Mouse (Mus musculus) ovary, adult 10 weeks (tissue): ENCODE data around the gene Cxcr2. TPM values are rescaled to one million over a fixed set of nuclear protein-coding genes. Genes with fewer than 3 reads are reported as not detected.

ENCODE experiments used
- polyA plus RNA-seq: library from polyadenylated mRNA; stranded (reverse); fragments of 350-450 nt; fragmentation: Illumina TruSeq; extraction: RNeasy Lipid Tissue Mini Kit (QIAGEN cat#74804); gene quantifications from one replicate; pipeline ENCODE4 v1.2.3, GENCODE M21; 2014

Cxcr2 gene
- polyA plus RNA-seq: 0.14 TPM

DNA sequence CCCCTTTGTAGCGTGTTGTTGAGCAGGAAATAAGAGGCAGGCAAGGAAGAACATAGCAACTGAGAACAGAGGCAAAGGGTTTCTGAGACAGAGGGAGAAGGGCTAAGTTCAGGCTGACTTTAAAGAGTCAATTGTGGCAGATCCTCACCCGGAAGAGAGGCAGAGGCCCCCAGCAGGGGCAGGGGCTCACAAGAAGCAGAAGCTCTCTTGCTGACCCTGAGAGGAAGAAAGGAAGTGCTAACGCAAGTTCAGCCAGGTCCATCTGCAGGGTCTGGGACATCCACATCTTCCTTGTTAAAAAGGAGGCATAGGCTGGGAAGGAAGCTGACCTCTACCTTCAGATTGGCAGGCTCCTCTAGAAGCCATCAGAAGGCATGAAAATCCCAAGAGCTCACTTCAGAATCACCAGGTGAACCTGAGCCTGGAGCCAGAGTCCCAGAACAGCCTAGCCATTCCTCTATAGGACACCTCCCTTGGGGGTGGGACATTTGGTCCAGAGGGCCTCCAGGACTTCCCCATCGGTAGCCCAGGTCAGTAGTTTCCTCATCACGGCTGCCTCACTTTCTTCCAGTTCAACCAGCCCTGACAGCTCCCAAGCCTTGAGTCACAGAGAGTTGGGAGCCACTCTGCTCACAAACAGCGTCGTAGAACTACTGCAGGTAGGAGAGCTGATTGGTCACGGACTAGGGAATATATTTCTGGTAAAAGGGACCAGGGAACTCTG, at the start of gene Cxcr2:
Cxcr2 (plus strand) TSS at position 529 of the 724 bp plus-strand sequence.

DNA sequence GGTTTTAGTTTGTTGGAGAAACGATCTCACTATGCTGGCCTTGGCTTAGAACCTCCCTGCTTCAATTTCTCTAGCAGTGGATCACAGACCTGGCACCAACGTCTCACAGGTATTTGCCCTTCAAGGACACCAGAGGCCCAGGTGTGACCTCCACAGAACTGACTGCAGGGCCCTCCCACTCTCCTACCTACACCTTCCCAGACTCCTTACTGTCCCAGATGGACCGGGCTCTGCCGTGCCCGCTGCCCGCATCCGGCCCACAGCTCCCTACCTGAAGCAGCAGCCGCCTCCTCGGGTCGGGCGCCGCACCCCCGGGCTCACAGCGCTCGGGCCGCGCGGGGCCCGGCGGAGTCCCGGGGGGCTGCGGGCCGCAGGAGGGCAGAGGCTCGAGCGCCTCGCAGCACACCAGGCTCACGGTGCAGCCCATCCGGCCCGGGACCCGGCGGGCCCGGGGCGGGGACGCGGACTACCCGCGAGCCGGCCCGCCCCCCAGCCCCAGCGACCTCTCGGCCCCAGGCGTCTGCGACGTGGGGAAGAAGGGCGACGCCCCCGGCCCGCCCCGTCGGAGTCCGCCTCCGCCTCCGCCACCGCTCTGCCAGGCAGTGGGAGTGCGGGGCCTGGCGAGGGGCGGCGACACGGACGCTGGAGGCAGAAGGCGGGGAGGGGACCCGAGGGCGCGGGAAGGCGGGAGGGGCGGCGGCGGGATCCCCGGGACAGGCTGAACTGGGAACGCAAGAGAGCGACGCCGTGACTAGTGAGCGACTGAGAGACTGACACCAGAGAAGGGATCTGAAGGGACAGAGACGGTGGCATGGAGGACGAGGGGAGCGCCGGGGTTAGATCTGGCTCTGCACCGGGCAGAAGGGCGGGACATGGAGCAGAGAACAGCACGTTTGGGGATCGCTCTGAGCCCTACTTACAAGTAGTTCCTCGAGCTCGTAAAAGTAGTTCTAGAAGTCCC, 29.5 kb upstream of the Cxcr2 start, which contains the start of gene Tns1:
Tns1 (minus strand) TSS at position 429 of the 961 bp plus-strand sequence.

DNA sequence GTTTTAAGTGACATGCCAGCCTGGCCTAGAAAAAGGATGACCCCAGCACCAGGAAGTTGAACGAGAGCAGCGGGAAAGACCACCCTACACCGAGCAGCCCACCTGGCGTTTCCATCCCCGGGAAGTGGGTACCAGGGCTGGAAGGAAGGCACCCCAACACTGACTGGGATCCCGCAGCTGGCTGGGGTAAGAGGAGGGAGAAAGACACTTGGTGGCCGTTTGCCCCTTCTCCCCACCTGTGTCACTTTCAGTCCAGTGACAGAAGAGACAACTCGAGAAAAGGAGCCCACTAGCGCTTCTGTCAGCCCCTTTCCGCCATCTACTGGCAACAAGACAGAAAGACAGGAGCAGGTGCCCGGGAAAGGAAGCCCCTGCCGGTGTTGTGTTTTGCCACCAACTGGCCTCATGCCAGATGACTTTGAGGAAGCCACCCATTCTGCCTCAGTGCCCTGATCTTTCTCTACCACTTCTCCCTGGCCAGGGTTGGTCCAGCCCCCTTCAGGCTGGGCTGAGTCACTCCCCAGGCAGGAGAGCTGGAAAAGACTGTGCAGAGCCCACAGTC, 28.7 kb upstream of the Cxcr2 start, which contains the start of gene Rufy4:
Rufy4 (plus strand) TSS at position 551 of the 562 bp plus-strand sequence.

DNA sequence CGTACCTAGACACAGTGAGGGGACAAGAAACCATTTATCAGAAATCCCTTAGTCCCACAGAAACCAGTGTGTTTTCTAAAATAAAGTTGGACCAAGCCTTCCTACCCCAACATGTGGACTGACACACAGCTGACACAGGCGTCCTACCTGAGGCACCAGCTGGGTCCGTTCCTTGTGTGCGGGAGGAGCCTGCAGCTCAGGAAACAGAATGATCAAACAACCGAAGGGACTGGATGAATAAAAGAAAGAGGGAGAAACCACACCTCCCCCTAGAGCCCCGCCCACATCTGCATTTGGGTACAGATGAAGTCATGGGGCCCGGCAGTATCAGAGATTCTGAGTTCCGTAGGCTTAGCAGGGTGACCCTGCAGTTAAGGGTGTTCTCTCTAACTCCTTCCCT, 40.7 kb downstream of the Cxcr2 start, which contains the start of gene Cxcr1:
Cxcr1 (minus strand) TSS at position 187 of the 400 bp plus-strand sequence.

Other genes starting within 250 kb of the Cxcr2 start
- gene Tns1, start 29.5 kb upstream of the Cxcr2 start, polyA plus RNA-seq: 21.1 TPM
- gene Rufy4, start 28.4 kb upstream of the Cxcr2 start, polyA plus RNA-seq: not detected
- not detected for gene Cxcr1, start 40.6 kb downstream of the Cxcr2 start, polyA plus RNA-seq
- 525 TPM for gene Arpc2, start 82.1 kb downstream of the Cxcr2 start, polyA plus RNA-seq
- gene Gpbar1, start 124.6 kb downstream of the Cxcr2 start, polyA plus RNA-seq: not detected
- 2.7 TPM for gene Aamp, start 130.7 kb downstream of the Cxcr2 start, polyA plus RNA-seq
- 1.7 TPM for gene Pnkd, start 130.9 kb downstream of the Cxcr2 start, polyA plus RNA-seq
- 23.4 TPM for gene Tmbim1, start 151.6 kb downstream of the Cxcr2 start, polyA plus RNA-seq
- 0.66 TPM for gene Catip, start 208.1 kb downstream of the Cxcr2 start, polyA plus RNA-seq
- gene Slc11a1, start 221.2 kb downstream of the Cxcr2 start, polyA plus RNA-seq: 1.0 TPM
- 19.9 TPM for gene Ctdsp1, start 237.5 kb downstream of the Cxcr2 start, polyA plus RNA-seq